Mouse (Mus musculus) limb, embryonic 13.5 days (tissue): ENCODE results near the gene Gm20388. TPM values are rescaled to one million over a fixed set of nuclear protein-coding genes. Genes with fewer than 3 reads are reported as not detected.

Experiments
- ATAC-seq: fragments of 200-750 bp; cut with Nextera tagmentation; 2 replicates; pipeline ENCODE4 v1.8.0; 2017; ENCODE audit warnings: low read depth, moderate number of reproducible peaks, moderate TSS enrichment; ENCODE audit not compliant: low FRiP score
- H3K27ac ChIP-seq: fragments of 300-500 bp; sonication (generic); 2 replicates; pipeline ENCODE4 v1.5.1; 2015; ENCODE audit warnings: inconsistent platforms, mild to moderate bottlenecking, moderate library complexity
- H3K27me3 ChIP-seq: fragments of 300-500 bp; sonication (generic); 2 replicates; pipeline ENCODE4 v1.6.1; 2015; ENCODE audit warnings: mild to moderate bottlenecking, inconsistent platforms
- H3K36me3 ChIP-seq: fragments of 300-500 bp; sonication (generic); 2 replicates; pipeline ENCODE4 v1.6.1; 2015; ENCODE audit warnings: inconsistent platforms, mild to moderate bottlenecking, moderate library complexity
- H3K4me1 ChIP-seq: fragments of 300-500 bp; sonication (generic); 2 replicates; pipeline ENCODE4 v1.6.1; 2015; ENCODE audit warnings: inconsistent platforms
- H3K4me2 ChIP-seq: fragments of 300-500 bp; sonication (generic); replicated peaks from 2 replicates; pipeline ENCODE4 v1.6.1; 2015; ENCODE audit warnings: inconsistent platforms, mild to moderate bottlenecking, moderate library complexity
- H3K4me3 ChIP-seq: fragments of 300-500 bp; sonication (generic); 2 replicates; pipeline ENCODE4 v1.5.1; 2015; ENCODE audit warnings: moderate library complexity, mild to moderate bottlenecking, inconsistent platforms
- H3K9ac ChIP-seq: fragments of 300-500 bp; sonication (generic); 2 replicates; pipeline ENCODE4 v1.6.1; 2015; ENCODE audit warnings: mild to moderate bottlenecking, inconsistent platforms
- H3K9me3 ChIP-seq: fragments of 300-500 bp; sonication (generic); 2 replicates; pipeline ENCODE4 v1.6.1; 2016; ENCODE audit warnings: inconsistent platforms
- WGBS: fragments of 180-500 bp; shearing (Covaris S2); methylation state at CpG from one replicate; pipeline ENCODE4 v1.1.7; 2015; 5-methylcytosine and 5-hydroxymethylcytosine counted together
- polyA plus RNA-seq: library from polyadenylated mRNA; unstranded; fragments of >200 nt; fragmentation: Nextera tagmentation; extraction: Ambion mirVana; gene quantifications from 2 replicates; pipeline ENCODE4 v1.2.1, GENCODE M21; 2015

Gm20388 gene
- polyA plus RNA-seq, 1 experiment from 2014 or later: 7.1 TPM

- Histone ChIP-seq H3K36me3 (peaks cover 28% of the 10 kb centered on the region), H3K27me3 (0 out of 2 replicates have a peak, but pooled peaks cover 4% of the 10 kb centered on the region), H3K4me2 (peak overlapping the region; percentile 98), H3K4me1 (peaks cover 67% of the 10 kb centered on the region), H3K9me3 (no peaks in the 10 kb centered on the region), H3K4me3 (peak overlapping the region; percentile 73), H3K9ac (peak overlapping the region; percentile 87), H3K27ac (peak overlapping the region; percentile 6; the same call in 1 of the 2 replicates)
- no peak for ATAC-seq
- 19% methylated on average over 13 of the region's 13 CpGs for WGBS
These were observed 322.3 kb downstream of the Gm20388 start for GRCm38 (mm10) chr8:120232913-120233312.

DNA sequence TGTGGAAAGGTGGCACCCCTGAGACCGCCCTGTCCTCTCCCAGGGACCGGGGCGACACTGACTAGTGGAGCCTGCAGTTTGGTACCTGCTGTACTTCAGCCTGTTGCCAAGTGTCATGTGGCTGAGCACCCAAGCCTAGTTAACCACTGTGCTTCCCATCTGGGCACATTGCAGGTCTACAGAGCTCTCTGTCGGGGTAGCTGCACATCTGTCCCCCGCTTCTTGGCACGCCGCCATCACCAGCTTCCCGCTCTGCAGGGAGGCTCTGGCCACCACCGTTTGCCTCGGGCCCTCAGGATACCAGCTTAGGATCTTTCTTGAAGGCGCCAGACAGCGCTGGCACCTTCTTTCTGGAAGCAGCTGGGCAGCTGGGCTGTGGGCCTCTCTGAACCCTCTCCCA is 323.8 kb downstream of the Gm20388 start:
- peak overlapping the region; percentile 98 for H3K4me2 ChIP-seq
- 0 out of 2 replicates have a peak, but pooled peaks cover 3% of the 10 kb centered on the region for H3K27me3 ChIP-seq
- H3K36me3 ChIP-seq: peaks cover 42% of the 10 kb centered on the region
- H3K4me1 ChIP-seq: peaks cover 62% of the 10 kb centered on the region
- peak overlapping the region; percentile 7; the same call in 1 of the 2 replicates for H3K4me3 ChIP-seq
- WGBS: 54% methylated on average over 12 of the region's 12 CpGs
- no peak for ATAC-seq
- H3K9me3 ChIP-seq: no peaks in the 10 kb centered on the region
- H3K9ac ChIP-seq: peak overlapping the region; percentile 36; the same call in 1 of the 2 replicates
- peak overlapping the region; percentile 72; the same call in 1 of the 2 replicates for H3K27ac ChIP-seq

DNA sequence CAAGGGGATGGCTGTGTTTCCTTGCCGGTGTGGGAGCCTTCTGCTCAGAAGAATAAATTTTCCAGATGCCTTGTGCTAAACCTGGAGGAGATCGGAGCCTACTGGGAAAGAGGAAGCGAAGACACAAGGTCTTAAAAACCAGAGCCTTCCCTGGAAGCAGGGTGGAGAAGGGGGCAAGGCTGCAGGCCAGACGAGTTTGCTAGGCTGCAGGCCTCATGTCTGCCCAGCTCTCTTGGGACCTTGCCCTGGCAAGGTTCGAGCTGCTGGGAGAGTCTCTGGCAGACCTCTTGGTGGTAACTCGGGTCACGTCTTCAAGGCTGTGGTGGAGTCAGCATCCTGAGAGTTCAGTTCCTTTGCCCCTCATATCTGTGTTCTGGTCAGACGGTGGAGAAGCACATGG is 324.2 kb downstream of the Gm20388 start:
- 41% methylated on average over 8 of the region's 8 CpGs for WGBS
- no peaks in the 10 kb centered on the region for H3K27me3 ChIP-seq

GRCm38 (mm10) chr8:120243222-120243621 is 332.6 kb downstream of the Gm20388 start:
- H3K36me3 ChIP-seq: peaks cover 54% of the 10 kb centered on the region
- WGBS: 90% methylated on average over 4 of the region's 4 CpGs
- H3K27ac ChIP-seq: no peak overlapping the region
- no peak overlapping the region for H3K4me3 ChIP-seq
- H3K9ac ChIP-seq: no peak overlapping the region
- peaks cover 6% of the 10 kb centered on the region; the same call in 1 of the 2 replicates for H3K9me3 ChIP-seq
- ATAC-seq: no peak
- 0 out of 2 replicates have a peak, but pooled peaks cover 4% of the 10 kb centered on the region for H3K4me1 ChIP-seq
- no peak overlapping the region for H3K4me2 ChIP-seq
- H3K27me3 ChIP-seq: no peaks in the 10 kb centered on the region

More for the DNA sequence above, 324.2 kb downstream of the Gm20388 start:
- Histone ChIP-seq H3K9me3 (no peaks in the 10 kb centered on the region), H3K36me3 (peaks cover 46% of the 10 kb centered on the region), H3K4me2 (peak overlapping the region; percentile 98), H3K9ac (peak overlapping the region; percentile 36; the same call in 1 of the 2 replicates), H3K4me1 (peaks cover 58% of the 10 kb centered on the region), H3K27ac (peak overlapping the region; percentile 72; the same call in 1 of the 2 replicates), H3K4me3 (peak overlapping the region; percentile 7; the same call in 1 of the 2 replicates)
- no peak for ATAC-seq

GRCm38 (mm10) chr8:120243916-120244451 is 333.3 kb downstream of the Gm20388 start:
- WGBS: 89% methylated on average over 5 of the region's 5 CpGs

GRCm38 (mm10) chr8:120244553-120244952 is 333.9 kb downstream of the Gm20388 start:
- Histone ChIP-seq H3K9ac (no peak overlapping the region), H3K4me3 (no peak overlapping the region), H3K27ac (no peak overlapping the region), H3K4me1 (peaks cover 8% of the 10 kb centered on the region), H3K36me3 (peaks cover 42% of the 10 kb centered on the region), H3K4me2 (no peak overlapping the region), H3K27me3 (no peaks in the 10 kb centered on the region), H3K9me3 (peaks cover 6% of the 10 kb centered on the region; the same call in 1 of the 2 replicates)
- 91% methylated on average over 10 of the region's 10 CpGs for WGBS
- no peak for ATAC-seq

More at GRCm38 (mm10) chr8:120243916-120244451, 333.3 kb downstream of the Gm20388 start:
- H3K4me2 ChIP-seq: no peak overlapping the region
- H3K9ac ChIP-seq: no peak overlapping the region
- H3K36me3 ChIP-seq: peaks cover 47% of the 10 kb centered on the region
- no peak for ATAC-seq
- H3K4me1 ChIP-seq: 0 out of 2 replicates have a peak, but pooled peaks cover 4% of the 10 kb centered on the region
- peaks cover 6% of the 10 kb centered on the region; the same call in 1 of the 2 replicates for H3K9me3 ChIP-seq
- H3K27ac ChIP-seq: no peak overlapping the region
- H3K4me3 ChIP-seq: no peak overlapping the region
- no peaks in the 10 kb centered on the region for H3K27me3 ChIP-seq

- Histone ChIP-seq H3K36me3 (peaks cover 19% of the 10 kb centered on the region), H3K27me3 (no peaks in the 10 kb centered on the region), H3K9me3 (peaks cover 6% of the 10 kb centered on the region; the same call in 1 of the 2 replicates), H3K4me3 (no peak overlapping the region), H3K27ac (no peak overlapping the region), H3K9ac (no peak overlapping the region), H3K4me1 (peaks cover 28% of the 10 kb centered on the region), H3K4me2 (no peak overlapping the region)
- WGBS: 64% methylated on average over 5 of the region's 5 CpGs
- no peak for ATAC-seq
These were observed 337.0 kb downstream of the Gm20388 start for GRCm38 (mm10) chr8:120247618-120248017.

GRCm38 (mm10) chr8:120248031-120248430 is 337.4 kb downstream of the Gm20388 start:
- no peak overlapping the region for H3K27ac ChIP-seq
- no peak for ATAC-seq
- 73% methylated on average over 7 of the region's 7 CpGs for WGBS

GRCm38 (mm10) chr8:120248451-120248850 is 337.8 kb downstream of the Gm20388 start:
- H3K36me3 ChIP-seq: peaks cover 13% of the 10 kb centered on the region
- no peak overlapping the region for H3K9ac ChIP-seq
- H3K27ac ChIP-seq: no peak overlapping the region
- ATAC-seq: no peak
- no peak overlapping the region for H3K4me2 ChIP-seq
- 94% methylated on average over 4 of the region's 4 CpGs for WGBS
- H3K27me3 ChIP-seq: no peaks in the 10 kb centered on the region
- H3K4me3 ChIP-seq: no peak overlapping the region
- peaks cover 6% of the 10 kb centered on the region; the same call in 1 of the 2 replicates for H3K9me3 ChIP-seq
- peaks cover 28% of the 10 kb centered on the region for H3K4me1 ChIP-seq

More at GRCm38 (mm10) chr8:120248031-120248430, 337.4 kb downstream of the Gm20388 start:
- H3K9ac ChIP-seq: no peak overlapping the region
- H3K36me3 ChIP-seq: peaks cover 15% of the 10 kb centered on the region
- no peaks in the 10 kb centered on the region for H3K27me3 ChIP-seq
- peaks cover 6% of the 10 kb centered on the region; the same call in 1 of the 2 replicates for H3K9me3 ChIP-seq
- H3K4me2 ChIP-seq: no peak overlapping the region
- peaks cover 28% of the 10 kb centered on the region for H3K4me1 ChIP-seq
- H3K4me3 ChIP-seq: no peak overlapping the region

DNA sequence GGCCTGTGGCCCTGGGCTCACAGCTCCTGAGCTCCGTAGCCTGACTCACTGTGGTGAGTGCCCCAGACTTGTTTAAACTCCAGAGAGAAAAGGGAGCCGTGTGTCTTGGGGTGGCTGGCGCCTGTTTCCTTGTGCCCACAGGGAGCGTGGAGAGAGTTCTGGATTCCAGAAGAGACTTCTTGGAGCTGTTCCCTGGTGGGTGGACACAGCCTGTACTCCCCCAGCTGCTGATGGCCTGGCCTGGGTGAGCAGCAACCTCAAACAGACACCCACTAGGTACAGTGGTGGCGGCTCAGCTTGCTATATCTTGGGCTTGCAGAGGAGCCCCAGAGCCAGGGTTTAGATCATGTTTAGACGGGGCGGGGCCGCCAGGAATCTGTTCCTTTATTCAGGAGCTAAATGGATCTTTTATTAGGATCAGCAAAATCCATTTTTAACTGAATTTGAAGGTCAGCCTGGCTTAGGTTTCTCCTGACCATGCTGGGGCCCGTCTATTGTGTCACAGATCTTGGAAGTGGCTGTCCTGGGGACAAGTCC is 339.2 kb downstream of the Gm20388 start:
- Histone ChIP-seq H3K4me3 (no peak overlapping the region), H3K4me1 (peaks cover 41% of the 10 kb centered on the region), H3K27ac (no peak overlapping the region; the same call in 1 of the 2 replicates), H3K36me3 (no peaks in the 10 kb centered on the region), H3K27me3 (no peaks in the 10 kb centered on the region), H3K9ac (peak overlapping the region; percentile 46; the same call in 1 of the 2 replicates), H3K4me2 (no peak overlapping the region), H3K9me3 (no peaks in the 10 kb centered on the region)
- ATAC-seq: no peak
- 65% methylated on average over 9 of the region's 9 CpGs for WGBS

DNA sequence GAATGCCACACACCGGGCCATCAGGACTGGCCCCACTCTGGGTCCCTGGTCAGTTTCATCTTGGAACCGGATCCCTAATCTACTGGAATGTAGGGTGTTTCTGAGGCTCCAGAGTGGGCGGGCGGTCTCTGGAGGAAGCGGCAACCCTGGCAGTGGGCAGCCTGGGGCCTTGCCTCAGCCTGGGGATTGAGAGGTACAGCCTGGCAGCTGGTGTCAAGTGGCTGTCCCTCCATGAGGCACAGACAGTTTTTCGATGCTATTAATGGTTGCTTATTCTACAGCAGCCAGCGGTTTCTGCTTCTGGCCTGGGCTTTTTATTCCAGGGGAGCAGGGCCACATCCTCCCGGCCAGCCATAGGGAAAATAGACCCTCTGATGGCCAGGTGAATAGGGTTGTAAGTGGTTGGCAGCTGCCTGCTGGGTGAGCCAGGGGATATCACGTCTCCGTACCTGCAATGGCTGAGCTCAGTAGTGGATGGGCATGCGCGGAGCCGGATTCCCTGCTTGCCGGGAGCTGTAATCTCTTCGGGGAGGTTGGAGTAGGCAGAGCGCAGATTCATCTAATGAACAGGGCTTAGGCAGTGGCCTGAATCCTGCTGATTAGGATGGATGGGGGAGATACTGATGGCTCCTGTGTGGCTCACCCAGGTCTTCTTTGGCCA is 340.2 kb downstream of the Gm20388 start:
- Histone ChIP-seq H3K36me3 (no peaks in the 10 kb centered on the region), H3K9me3 (no peaks in the 10 kb centered on the region), H3K4me2 (no peak overlapping the region), H3K4me3 (no peak overlapping the region), H3K4me1 (peaks cover 52% of the 10 kb centered on the region), H3K9ac (no peak overlapping the region), H3K27ac (peak overlapping the region; percentile 29; the same call in 1 of the 2 replicates), H3K27me3 (no peaks in the 10 kb centered on the region)
- 62% methylated on average over 16 of the region's 16 CpGs for WGBS
- ATAC-seq: no peak
